Mouse (Mus musculus) midbrain, embryonic 15.5 days (tissue): ENCODE measurements around the gene Lzts2. TPM values are rescaled to one million over a fixed set of nuclear protein-coding genes. Genes with fewer than 3 reads are reported as not detected.

Experiments used
- ATAC-seq: fragments of 200-750 bp; cut with Nextera tagmentation; replicated peaks from 2 replicates; pipeline ENCODE4 v1.8.0; 2017; ENCODE audit warnings: moderate TSS enrichment
- H3K27ac ChIP-seq: fragments of 300-500 bp; sonication (generic); 2 replicates; pipeline ENCODE4 v1.5.1; 2015; ENCODE audit warnings: mild to moderate bottlenecking, inconsistent platforms
- H3K27me3 ChIP-seq: fragments of 300-500 bp; sonication (generic); replicated peaks from 2 replicates; pipeline ENCODE4 v1.6.1; 2015; ENCODE audit warnings: inconsistent platforms
- H3K36me3 ChIP-seq: fragments of 300-500 bp; sonication (generic); replicated peaks from 2 replicates; pipeline ENCODE4 v1.6.1; 2015; ENCODE audit warnings: inconsistent platforms
- H3K4me1 ChIP-seq: fragments of 300-500 bp; sonication (generic); 2 replicates; pipeline ENCODE4 v1.6.1; 2015; ENCODE audit warnings: inconsistent platforms
- H3K4me2 ChIP-seq: fragments of 300-500 bp; sonication (generic); 2 replicates; pipeline ENCODE4 v1.6.1; 2015; ENCODE audit warnings: inconsistent platforms, mild to moderate bottlenecking, moderate library complexity
- H3K4me3 ChIP-seq: fragments of 300-500 bp; sonication (generic); 2 replicates; pipeline ENCODE4 v1.5.1; 2015; ENCODE audit warnings: mild to moderate bottlenecking, inconsistent platforms
- H3K9ac ChIP-seq: fragments of 300-500 bp; sonication (generic); 2 replicates; pipeline ENCODE4 v1.6.1; 2015; ENCODE audit warnings: mild to moderate bottlenecking, inconsistent platforms
- H3K9me3 ChIP-seq: fragments of 300-500 bp; sonication (generic); 2 replicates; pipeline ENCODE4 v1.6.1; 2016; ENCODE audit warnings: inconsistent platforms
- WGBS: fragments of 180-500 bp; shearing (Covaris S2); methylation state at CpG from one replicate; pipeline ENCODE4 v1.1.7; 2015; ENCODE audit warnings: mixed read lengths; 5-methylcytosine and 5-hydroxymethylcytosine counted together
- polyA plus RNA-seq: library from polyadenylated mRNA; unstranded; fragments of >200 nt; fragmentation: Nextera tagmentation; extraction: Ambion mirVana; gene quantifications from 2 replicates; pipeline ENCODE4 v1.2.1, GENCODE M21; 2015

The Lzts2 gene
- polyA plus RNA-seq, 1 experiment from 2014 or later, result 25.2 TPM

GRCm38 (mm10) chr19:45005957-45006712, 8.1 kb upstream of the Lzts2 start, which contains the start of gene Mrpl43:
Gene Mrpl43, minus strand, starts transcription at chr19:45006442.
- Histone ChIP-seq H3K9ac (peak within 1 kb of the TSS; percentile 79), H3K4me2 (peak within 1 kb of the TSS; percentile 96), H3K27ac (peak within 1 kb of the TSS; percentile 84), H3K4me1 (peaks cover 35% of the 10 kb centered on the region), H3K27me3 (no peaks in the 10 kb centered on the region), H3K36me3 (peaks cover 13% of the 10 kb centered on the region), H3K9me3 (no peaks in the 10 kb centered on the region), H3K4me3 (peak within 1 kb of the TSS; percentile 96)
- under 1% methylated on average over 82 of the region's 82 CpGs for WGBS
- ATAC-seq, result peak; percentile 95

GRCm38 (mm10) chr19:45007021-45007420, 7.2 kb upstream of the Lzts2 start:
- Histone ChIP-seq H3K9ac (no peak overlapping the region; the same call in 1 of the 2 replicates), H3K4me3 (peak overlapping the region; percentile 96), H3K4me1 (peaks cover 35% of the 10 kb centered on the region), H3K36me3 (peaks cover 12% of the 10 kb centered on the region), H3K27me3 (no peaks in the 10 kb centered on the region), H3K9me3 (no peaks in the 10 kb centered on the region), H3K27ac (peak overlapping the region; percentile 84), H3K4me2 (peak overlapping the region; percentile 96)
- WGBS, result 42% methylated on average over 17 of the region's 17 CpGs
- no peak for ATAC-seq

- Histone ChIP-seq H3K4me3 (peak overlapping the region; percentile 96; the same call in 1 of the 2 replicates), H3K27ac (no peak overlapping the region), H3K9ac (no peak overlapping the region; the same call in 1 of the 2 replicates), H3K36me3 (peaks cover 12% of the 10 kb centered on the region), H3K27me3 (no peaks in the 10 kb centered on the region), H3K9me3 (no peaks in the 10 kb centered on the region), H3K4me1 (peaks cover 37% of the 10 kb centered on the region), H3K4me2 (peak overlapping the region; percentile 96)
- ATAC-seq, result no peak
- 93% methylated on average over 20 of the region's 20 CpGs for WGBS
Measured at GRCm38 (mm10) chr19:45007425-45008191, 6.6 kb upstream of the Lzts2 start.

- 0 out of 2 replicates have a peak, but pooled peaks cover 3% of the 10 kb centered on the region for H3K27me3 ChIP-seq
- peaks cover 7% of the 10 kb centered on the region; the same call in 1 of the 2 replicates for H3K36me3 ChIP-seq
- H3K27ac ChIP-seq, result no peak overlapping the region
- H3K4me3 ChIP-seq, result no peak overlapping the region
- H3K4me1 ChIP-seq, result peaks cover 39% of the 10 kb centered on the region
- H3K9ac ChIP-seq, result no peak overlapping the region
- H3K4me2 ChIP-seq, result no peak overlapping the region
- 89% methylated on average over 4 of the region's 4 CpGs for WGBS
- no peak for ATAC-seq
- H3K9me3 ChIP-seq, result no peaks in the 10 kb centered on the region
Measured at GRCm38 (mm10) chr19:45010646-45011045, 3.6 kb upstream of the Lzts2 start.

- Histone ChIP-seq H3K27me3 (0 out of 2 replicates have a peak, but pooled peaks cover 3% of the 10 kb centered on the region), H3K36me3 (peaks cover 7% of the 10 kb centered on the region; the same call in 1 of the 2 replicates), H3K9ac (no peak overlapping the region), H3K9me3 (no peaks in the 10 kb centered on the region), H3K4me1 (peaks cover 46% of the 10 kb centered on the region), H3K4me2 (no peak overlapping the region), H3K27ac (peak overlapping the region; percentile 67), H3K4me3 (no peak overlapping the region)
- ATAC-seq, result no peak
- WGBS, result 81% methylated on average over 8 of the region's 8 CpGs
Measured at GRCm38 (mm10) chr19:45012219-45012618, 2.0 kb upstream of the Lzts2 start.

GRCm38 (mm10) chr19:45012636-45013035, 1.6 kb upstream of the Lzts2 start:
- Histone ChIP-seq H3K4me2 (no peak overlapping the region), H3K27me3 (0 out of 2 replicates have a peak, but pooled peaks cover 3% of the 10 kb centered on the region), H3K4me3 (no peak overlapping the region), H3K9ac (no peak overlapping the region), H3K9me3 (no peaks in the 10 kb centered on the region), H3K27ac (peak overlapping the region; percentile 67), H3K4me1 (peaks cover 41% of the 10 kb centered on the region), H3K36me3 (peaks cover 7% of the 10 kb centered on the region; the same call in 1 of the 2 replicates)
- no peak for ATAC-seq
- WGBS, result 25% methylated on average over 6 of the region's 6 CpGs

- no peak overlapping the region for H3K4me3 ChIP-seq
- peaks cover 37% of the 10 kb centered on the region for H3K4me1 ChIP-seq
- WGBS, result 70% methylated on average over 6 of the region's 6 CpGs
- no peak overlapping the region for H3K9ac ChIP-seq
- peaks cover 6% of the 10 kb centered on the region; the same call in 1 of the 2 replicates for H3K36me3 ChIP-seq
- H3K27ac ChIP-seq, result no peak overlapping the region
- ATAC-seq, result no peak
- H3K27me3 ChIP-seq, result 0 out of 2 replicates have a peak, but pooled peaks cover 3% of the 10 kb centered on the region
- H3K9me3 ChIP-seq, result no peaks in the 10 kb centered on the region
- H3K4me2 ChIP-seq, result no peak overlapping the region
Measured at GRCm38 (mm10) chr19:45013581-45014225, 511 bp upstream of the Lzts2 start.

- no peaks in the 10 kb centered on the region for H3K9me3 ChIP-seq
- under 1% methylated on average over 22 of the region's 25 CpGs for WGBS
- 0 out of 2 replicates have a peak, but pooled peaks cover 3% of the 10 kb centered on the region for H3K27me3 ChIP-seq
- ATAC-seq, result no peak
- H3K4me2 ChIP-seq, result peak overlapping the region; percentile 87
- peaks cover 39% of the 10 kb centered on the region for H3K4me1 ChIP-seq
- no peak overlapping the region for H3K27ac ChIP-seq
- peaks cover 5% of the 10 kb centered on the region; the same call in 1 of the 2 replicates for H3K36me3 ChIP-seq
- H3K4me3 ChIP-seq, result peak overlapping the region; percentile 33
- peak overlapping the region; percentile 35; the same call in 1 of the 2 replicates for H3K9ac ChIP-seq
Measured at GRCm38 (mm10) chr19:45014981-45015402, 778 bp downstream of the Lzts2 start.

- ATAC-seq, result no peak
- H3K4me1 ChIP-seq, result peaks cover 44% of the 10 kb centered on the region
- H3K36me3 ChIP-seq, result peaks cover 5% of the 10 kb centered on the region; the same call in 1 of the 2 replicates
- 1% methylated on average over 34 of the region's 34 CpGs for WGBS
- H3K4me2 ChIP-seq, result peak overlapping the region; percentile 87
- peak overlapping the region; percentile 33 for H3K4me3 ChIP-seq
- no peaks in the 10 kb centered on the region for H3K9me3 ChIP-seq
- peak overlapping the region; percentile 25 for H3K9ac ChIP-seq
- H3K27me3 ChIP-seq, result 0 out of 2 replicates have a peak, but pooled peaks cover 3% of the 10 kb centered on the region
- peak overlapping the region; percentile 93 for H3K27ac ChIP-seq
Measured at GRCm38 (mm10) chr19:45015518-45016281, 1.5 kb downstream of the Lzts2 start.

GRCm38 (mm10) chr19:45016341-45017215, 2.4 kb downstream of the Lzts2 start:
- Histone ChIP-seq H3K27me3 (0 out of 2 replicates have a peak, but pooled peaks cover 3% of the 10 kb centered on the region), H3K36me3 (no peaks in the 10 kb centered on the region; the same call in 1 of the 2 replicates), H3K9ac (peak overlapping the region; percentile 65; the same call in 1 of the 2 replicates), H3K27ac (peak overlapping the region; percentile 93), H3K4me1 (peaks cover 52% of the 10 kb centered on the region), H3K4me2 (peak overlapping the region; percentile 87), H3K9me3 (no peaks in the 10 kb centered on the region), H3K4me3 (peak overlapping the region; percentile 74)
- WGBS, result under 1% methylated on average over 18 of the region's 18 CpGs
- ATAC-seq, result peak; percentile 35
